Mouse (Mus musculus): ENCODE measurements around the gene Hs3st5.
"Not testable (repeated sequence)": the region's sequence is repeated elsewhere in the genome, so short reads cannot be mapped to it uniquely, and the experiment has no call there.

The Hs3st5 gene

DNA sequence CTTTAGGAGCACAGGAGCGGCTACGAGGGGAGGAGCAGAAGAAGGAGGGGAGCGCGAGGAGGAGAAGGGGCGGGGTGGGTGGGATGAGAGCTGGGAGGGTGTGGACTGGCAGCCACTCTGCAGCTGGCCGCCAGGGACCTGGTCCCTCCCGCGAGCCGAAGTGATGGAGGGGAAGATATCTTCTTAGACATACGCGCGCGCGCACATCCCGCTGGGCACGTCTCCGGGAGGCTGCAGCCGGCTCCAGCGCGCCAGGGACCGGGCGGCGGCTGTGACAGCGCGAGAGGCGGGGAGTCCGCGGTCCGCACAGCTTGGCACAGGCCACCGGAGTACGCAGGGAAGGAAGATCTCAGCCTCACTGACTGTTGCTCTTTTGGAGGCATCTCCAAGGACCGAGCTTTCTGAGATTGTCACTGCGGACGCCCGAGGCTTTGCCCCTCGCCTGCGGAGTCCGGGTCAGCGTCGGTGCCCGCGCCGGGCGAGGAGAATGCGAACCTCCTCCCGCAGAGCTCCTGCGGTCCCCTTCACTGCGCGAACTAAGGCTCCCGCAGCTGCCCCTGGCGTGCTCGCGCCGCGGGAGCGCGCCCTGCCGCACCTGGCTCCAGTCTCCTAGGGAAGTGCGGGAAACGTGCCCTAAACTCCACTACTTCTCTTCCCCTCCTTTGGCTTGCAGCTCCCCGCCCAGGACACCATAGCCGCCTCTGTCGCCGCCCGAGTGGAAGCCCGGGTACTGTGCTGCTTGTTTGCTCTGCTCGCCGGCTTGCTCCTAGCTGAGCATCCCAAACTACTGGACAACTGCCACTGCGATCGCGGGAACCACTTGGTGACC lies at the start of gene Hs3st5:
Hs3st5 (plus strand) TSS at position 88 of the 829 bp plus-strand sequence.
- DNase-seq (ENCODE audit: low spot score in 2 of 2): peak; percentile 72

DNA sequence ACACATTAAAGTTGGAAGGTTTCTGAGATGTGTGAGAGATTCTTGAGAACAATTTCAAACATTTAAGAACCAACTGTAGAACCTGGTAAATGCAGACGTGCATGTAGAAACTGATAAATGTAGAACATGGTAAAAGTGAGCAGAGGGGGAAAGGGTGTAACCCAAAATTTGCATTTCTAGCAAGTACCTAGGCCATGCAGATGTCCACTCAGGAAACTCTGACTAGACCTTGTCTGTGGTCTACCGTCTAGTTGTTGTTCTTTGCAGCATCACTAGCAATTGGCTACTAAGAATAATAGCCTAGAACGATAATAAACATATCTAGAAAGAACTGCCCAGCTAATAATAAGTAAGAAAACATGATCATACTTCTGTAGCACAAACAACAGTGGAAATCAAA lies 38.0 kb upstream of the Hs3st5 start:
- no peak for DNase-seq (ENCODE audit: low spot score in 2 of 2)

DNA sequence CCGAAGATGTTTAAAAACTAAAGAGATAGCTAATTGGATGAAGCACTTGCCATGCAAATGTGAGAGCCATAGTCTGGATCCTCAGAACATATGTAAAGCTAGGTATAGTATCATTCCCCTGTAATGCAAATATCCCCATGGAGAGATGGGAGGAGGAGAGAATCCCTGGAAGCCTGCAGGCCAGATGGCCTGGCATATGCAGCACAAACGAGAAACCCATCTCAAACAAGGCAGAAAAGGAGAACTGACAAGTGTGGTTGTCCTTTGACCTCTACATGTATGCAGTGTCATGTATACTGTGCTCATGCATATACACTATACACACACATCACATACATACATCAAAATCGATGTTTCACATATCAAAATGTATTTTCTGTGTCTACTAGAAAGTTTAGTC lies 35.5 kb upstream of the Hs3st5 start:
- no peak for DNase-seq (ENCODE audit: low spot score in 2 of 2)

DNA sequence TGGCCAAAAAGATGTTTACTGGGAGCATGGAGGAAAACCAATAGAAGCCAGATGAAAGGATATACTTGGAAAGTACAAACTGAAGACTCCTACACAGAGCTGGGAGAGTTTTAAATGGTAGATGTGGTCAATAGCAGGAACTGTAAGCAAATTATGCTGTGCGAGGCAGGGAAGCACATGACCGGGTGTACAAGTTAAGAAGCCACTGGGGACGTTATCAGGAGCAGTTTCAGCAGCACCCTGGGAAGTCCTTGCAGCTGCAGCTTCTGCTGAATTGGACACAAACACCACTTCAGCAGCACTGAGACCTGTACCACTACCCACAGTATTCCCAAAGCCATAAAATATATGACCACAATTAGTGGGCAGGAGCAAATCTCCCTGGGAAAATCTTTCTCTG lies 31.8 kb upstream of the Hs3st5 start:
- no peak for DNase-seq (ENCODE audit: low spot score in 2 of 2)

DNA sequence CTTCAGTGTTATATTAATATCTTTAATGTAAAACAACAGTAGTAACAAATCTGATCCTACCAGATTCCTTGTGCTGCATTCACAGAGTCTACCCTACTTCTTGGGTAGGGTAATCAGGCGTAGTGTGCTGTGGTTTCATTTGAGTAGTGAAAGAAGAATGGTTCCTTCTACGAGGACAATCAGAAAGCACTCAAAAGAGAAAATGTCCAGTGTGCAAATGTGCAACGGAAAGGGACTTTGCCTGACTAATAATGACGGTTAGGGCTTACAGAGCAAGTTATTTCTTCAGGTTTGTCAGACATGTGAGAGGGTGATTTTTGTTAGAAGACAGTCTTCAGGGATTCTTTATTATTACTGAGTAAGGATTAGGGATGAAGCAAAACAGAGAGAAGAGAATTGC lies 29.1 kb upstream of the Hs3st5 start:
- DNase-seq (ENCODE audit: low spot score in 2 of 2): no peak

DNA sequence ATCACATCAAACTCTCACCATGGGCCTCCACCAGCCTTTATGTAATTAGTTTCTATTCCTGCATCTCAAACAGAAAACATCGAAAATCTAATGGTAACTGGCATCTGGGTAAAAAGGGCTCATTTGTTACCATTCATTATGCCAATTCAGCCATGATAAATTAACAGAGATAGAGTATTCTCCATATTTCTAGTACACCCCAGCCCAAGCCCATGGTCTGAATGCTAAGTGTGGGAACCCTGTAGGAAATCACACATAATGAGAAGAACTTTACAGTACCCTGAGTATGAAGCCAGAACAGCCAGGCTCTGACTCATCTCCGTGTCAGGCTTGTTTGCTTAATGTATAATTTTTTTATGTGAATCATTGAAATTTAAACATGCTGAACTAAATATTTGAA lies 23.3 kb upstream of the Hs3st5 start:
- DNase-seq (ENCODE audit: low spot score in 2 of 2): no peak

DNA sequence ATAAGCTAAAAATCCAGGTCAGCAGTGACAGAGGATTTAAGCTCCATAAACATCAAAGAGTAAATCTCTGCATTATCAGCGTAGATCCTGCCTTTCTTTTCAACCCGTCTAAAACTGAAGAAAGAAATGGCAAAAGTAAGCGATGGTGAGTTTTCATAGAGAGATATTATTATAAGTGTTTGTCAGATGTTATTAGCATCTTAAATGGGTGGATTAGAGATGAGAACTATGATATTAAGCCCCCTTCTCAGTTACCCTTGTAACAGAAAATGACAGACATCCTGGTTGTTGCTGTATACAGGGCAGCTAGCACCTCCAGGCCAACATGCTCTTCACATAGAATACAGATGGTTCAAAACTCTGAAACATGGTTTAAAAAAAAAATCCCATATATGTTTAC lies 22.6 kb upstream of the Hs3st5 start:
- DNase-seq (ENCODE audit: low spot score in 2 of 2): no peak

DNA sequence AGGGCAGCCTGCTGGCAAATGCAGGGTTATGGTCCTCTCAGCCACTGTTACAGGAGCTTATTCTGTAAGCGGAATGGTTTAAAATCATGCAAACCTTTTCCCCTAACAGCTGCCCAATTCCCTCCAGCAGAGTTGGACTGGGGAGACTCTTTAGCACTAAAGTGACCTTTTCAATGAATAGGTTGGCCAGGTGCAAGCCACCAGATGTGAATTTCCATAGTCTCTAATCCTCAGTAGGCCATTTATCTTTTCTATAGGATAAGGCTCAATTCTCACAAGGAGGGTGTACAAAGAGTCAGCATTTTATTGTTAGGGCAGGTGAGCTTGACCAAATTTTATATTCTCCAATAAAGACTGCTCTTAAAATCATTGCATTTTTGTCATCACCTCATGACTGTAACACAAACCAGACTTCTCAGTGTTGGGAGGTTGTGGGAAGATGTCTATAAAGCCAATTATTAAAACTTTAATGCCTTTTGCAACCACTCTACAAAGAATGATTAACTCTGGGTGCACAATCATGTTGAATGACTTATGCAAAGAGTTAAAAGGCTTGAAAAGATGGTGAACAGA lies 21.8 kb upstream of the Hs3st5 start:
- DNase-seq (ENCODE audit: low spot score in 2 of 2): no peak

DNA sequence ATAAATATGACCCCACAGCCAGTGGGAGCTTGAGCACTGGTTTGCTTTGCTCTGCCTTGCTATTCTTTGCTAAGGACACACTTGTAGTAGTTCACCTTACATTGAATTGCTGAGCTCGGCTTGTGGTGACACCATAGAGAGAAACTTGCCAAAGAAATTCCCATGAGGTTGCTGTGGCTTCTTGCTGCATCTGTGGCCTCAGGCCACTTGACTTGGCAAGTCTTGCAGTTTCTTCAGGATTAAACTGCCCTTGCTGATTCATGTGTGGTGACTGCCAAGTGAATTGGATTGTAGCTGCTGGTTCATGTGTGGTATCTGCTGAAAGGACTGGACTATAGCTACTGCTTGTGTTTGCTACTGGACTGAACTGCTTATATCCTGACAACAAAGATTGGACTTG lies 13.0 kb upstream of the Hs3st5 start:
- DNase-seq (ENCODE audit: low spot score in 2 of 2): no peak

DNA sequence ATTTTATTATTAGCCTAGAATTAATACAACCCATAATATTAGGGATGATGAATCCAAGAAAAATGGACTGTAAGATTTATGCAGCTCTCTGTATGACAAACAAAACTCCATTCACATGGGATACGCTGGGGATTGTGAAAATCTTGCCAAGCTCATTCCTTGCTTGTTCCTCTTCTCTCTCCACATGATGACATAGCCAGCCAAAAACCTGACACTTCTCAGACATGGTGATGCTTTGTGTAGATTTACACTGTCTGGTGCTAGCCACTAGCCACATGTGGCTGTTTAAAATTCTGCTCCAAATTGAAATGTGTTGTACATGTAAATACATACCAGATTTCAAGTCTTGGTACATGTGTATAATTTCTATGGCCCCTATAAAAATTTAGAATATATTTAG lies 6.9 kb upstream of the Hs3st5 start:
- DNase-seq (ENCODE audit: low spot score in 2 of 2): no peak

DNA sequence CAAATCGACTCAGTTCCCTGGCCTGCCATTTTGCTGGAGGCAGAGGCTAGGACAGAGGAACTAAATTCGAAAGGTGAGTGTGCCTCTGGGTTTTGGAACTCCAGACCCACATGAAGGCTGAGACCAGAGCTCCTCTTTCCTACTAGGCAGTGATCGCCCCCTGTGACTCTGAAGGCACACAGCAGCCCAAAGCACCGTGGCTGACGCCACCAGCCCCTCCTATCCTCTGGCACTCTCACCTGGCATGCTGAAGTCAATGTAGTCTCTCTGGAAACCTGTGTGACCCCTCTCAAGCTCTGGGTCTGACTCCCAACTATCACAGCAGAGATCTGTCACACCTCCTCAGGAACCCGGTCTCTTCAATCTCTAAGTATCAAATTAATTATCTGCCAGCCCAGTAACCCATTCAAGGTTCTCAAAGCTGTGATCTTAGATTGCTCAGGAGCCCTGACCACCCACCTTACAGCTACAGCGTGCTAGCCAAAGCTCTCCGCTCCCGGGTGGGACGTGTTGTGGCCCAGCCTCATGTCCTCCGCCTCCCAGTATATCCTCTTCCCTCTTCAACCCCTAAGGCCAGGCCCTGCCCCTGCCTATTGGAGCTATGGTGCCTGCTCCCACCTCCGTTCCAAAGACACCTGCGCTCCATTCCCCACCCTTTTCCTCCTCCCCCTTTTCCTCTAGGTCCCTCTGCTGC lies 434 bp upstream of the Hs3st5 start:
- DNase-seq (ENCODE audit: low spot score in 2 of 2): peak in 1 of 2 experiments; percentile 8

DNA sequence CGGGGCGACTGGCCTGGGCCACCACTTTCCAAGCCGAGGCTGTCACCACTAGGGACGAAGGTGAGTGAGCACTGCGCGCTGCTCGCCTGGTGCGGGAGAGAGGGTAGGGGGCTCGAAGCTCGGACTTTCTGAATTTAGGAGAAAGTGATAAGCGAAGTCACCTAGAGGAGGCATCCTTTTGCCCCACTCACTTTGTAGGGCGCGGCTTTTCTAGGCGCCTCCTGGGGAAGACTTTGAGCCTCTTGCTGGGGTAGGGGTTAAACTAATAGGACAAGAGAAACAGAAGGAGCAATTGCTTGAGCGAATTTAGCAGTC lies 899 bp downstream of the Hs3st5 start:
- DNase-seq (ENCODE audit: low spot score in 2 of 2): no peak

DNA sequence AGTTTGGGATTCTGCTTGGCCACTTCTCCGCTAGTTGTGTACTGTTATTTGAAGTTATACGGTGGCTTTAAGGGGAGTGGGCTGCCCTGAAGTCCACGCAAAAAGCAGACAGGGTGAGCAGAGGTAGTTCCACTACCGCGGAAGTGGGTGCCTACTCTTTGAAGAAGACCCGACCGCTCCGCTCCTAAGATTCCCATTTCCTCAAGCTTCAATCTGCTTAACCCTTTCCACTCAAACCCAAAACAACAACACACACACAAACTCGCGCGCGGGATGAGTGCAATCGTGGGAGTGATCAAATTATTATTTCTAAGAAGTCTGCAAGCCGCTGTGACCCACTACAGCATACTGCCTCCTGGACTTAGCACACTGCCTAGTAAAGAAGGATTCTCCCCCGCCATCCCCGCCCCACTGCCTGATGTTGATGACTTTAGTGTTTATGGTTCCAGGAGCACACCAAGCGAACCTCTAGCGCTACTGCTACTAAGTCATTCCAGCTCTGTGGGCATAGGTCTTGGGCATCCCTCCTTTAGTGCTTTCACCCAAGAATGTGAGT lies 1.5 kb downstream of the Hs3st5 start:
- DNase-seq (ENCODE audit: low spot score in 2 of 2): no peak

DNA sequence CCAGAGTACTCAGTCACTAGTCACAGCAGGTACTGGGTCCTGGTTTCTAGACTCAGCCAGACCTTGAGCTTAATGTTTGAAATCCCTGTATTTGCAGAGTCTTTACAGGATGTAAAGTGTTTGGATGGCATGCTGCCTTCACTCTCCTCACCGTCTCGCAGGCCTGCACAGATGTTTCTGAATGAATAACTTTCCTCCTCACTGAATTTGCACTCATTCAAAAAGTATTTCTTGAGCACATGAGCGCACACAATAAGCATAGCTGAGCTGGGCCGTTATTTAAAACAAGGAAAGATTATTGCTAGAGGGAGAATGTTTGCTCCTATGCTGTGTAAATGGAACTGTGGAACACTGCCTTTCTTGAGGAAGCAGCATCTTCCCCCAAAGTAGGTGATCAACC lies 2.9 kb downstream of the Hs3st5 start:
- DNase-seq (ENCODE audit: low spot score in 2 of 2): no peak

DNA sequence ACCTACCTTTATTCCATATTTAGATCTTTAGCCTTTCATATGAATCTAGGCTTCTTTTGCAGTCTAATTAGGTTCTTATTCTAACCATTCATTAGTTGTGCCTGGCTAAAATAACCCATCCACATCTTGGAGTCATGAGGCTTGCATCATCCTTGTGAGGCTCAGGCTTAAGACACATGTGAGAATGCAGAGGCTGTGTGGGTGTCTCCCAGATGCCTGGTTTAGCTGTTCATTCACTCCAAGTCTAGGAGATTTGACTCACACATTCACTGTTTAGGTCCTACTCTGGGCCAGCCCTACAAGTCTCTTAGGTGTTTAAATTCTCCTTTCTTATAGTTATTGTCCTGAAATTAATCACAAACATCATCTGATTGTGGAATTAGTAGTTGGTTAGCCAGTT lies 17.3 kb downstream of the Hs3st5 start:
- peak; percentile 14 for DNase-seq (ENCODE audit: low spot score in 2 of 2)

DNA sequence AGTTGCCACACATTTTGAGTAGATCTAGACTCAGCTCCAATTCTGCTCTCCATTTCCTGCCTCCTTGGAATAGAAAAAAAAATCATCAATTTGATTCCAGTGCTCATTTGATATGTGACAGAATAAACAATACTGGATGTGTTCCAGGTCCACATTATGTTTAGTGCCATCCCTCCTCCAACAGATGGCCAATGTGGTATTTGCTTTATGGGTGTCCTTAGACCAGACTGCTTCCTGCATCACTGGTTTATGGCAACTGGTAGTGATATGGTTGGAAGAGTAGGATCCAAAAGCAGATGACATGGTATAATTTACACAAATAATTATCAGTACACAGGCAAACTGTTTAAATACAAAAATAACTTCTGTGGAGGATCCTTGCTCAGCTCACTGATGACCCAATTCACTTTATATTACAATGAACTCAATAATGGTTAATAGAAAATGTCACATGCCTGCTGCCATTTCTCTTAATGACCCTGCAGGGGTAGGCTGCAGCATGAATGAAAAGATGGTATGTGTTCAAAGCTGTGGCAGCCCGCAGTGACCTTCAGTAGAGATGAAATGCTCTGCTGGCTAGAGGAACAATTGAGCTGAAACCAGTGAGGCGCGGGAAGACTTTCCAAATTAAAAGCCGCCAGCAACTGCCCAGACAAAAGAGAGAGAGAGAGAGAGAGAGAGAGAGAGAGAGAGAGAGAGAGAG lies 27.2 kb downstream of the Hs3st5 start:
- DNase-seq (ENCODE audit: low spot score in 2 of 2): no peak

DNA sequence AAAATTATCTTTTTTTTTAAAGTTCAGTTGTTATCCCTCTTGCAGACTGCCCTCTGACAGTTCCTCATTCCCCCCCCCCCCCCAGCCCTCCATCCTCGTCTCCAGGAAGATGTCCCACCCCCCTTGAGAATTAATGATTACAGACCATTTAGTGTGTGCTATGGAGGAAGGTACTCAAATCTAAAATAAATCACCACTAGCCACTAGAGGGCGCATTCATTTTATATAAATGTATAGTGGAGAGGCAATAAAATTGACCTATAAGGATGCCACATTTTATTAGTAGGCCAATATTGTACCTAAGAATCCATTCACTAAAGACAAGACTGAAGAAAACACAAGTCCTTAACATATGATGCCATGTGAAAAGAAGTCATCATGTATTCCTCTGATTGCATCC lies 40.0 kb downstream of the Hs3st5 start:
- DNase-seq (ENCODE audit: low spot score in 2 of 2): no peak

DNA sequence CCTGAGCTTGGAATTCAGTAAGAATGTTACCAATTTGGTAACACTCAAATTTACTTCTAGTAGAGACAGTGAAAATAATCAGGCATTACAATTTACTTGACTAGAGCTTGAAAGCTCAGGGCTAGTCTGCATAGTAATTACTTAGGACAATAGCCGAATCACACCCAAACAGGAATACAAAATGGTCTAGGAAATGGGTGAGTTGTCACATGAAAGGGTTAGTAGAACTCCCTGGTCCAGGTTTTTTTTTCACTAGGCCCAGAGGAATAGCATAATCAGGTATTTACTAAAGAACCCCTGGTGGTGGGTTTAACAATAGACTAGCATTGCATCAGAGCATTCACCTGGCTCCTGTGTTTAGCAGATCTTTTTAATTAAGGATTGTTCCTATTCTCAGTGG lies 41.1 kb downstream of the Hs3st5 start:
- DNase-seq (ENCODE audit: low spot score in 2 of 2): not testable (repeated sequence)

DNA sequence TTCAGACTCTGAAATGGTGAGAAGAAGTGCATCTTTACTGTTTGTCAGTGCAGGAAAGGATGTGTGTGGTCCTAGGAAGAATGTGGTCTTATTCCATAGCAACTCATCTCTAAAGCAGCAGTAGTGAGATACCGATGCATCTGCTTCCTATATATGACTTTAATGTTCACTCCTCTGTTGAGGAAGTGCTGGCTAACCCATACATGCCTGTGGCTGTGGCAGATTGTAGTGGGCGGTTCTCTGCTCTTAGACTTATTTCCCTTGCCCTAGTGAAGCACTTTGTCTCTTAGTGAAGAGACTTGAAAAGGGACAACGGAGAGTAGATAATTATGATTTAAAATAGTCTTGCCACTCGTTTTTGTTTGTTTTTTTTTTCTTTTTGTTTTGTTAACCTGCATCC lies 47.4 kb downstream of the Hs3st5 start:
- DNase-seq (ENCODE audit: low spot score in 2 of 2): no peak

DNA sequence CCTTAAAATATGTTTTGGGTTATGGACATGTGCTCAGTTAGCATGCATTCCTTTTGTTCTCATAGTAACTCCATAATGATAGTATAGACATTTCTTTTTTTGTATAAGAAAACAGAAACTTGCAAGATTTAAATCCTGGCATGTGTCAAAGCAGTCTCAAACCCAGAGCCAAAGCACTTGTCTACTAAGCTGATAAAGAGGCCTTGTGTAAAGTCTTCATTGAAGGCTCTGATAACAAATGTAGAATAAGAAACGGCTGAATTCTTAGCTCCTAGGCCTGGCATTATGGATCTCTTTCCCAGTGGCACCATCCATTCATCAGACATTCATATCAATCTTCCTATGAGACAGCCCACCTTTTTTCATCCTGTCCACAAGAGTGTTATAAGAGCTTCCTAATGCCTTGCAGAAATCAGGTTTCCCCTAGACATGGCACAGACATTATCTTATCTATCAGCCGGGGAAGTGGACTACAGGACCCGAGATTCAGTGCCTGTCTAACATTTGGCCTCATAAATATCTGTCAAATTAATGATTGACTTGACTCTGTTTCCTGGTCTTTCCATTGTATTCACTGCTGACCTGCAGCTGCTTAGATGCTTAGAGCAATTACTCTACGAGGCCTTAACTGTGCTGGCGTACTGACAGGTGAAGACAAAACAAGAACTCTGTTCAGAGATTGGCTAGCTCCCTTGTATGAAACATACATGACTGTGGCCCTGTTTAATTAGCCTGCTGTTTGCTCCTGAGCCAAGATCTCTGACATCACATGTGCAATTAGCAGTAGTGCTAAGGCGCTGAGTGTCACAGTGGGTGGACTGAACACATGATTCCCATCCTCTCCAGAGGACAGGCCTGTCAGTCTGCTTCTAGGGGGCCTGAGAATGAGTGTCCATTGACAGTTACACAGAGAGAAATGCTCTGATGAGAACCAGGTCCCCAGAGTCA lies 48.6 kb downstream of the Hs3st5 start:
- DNase-seq (ENCODE audit: low spot score in 2 of 2): no peak

DNA sequence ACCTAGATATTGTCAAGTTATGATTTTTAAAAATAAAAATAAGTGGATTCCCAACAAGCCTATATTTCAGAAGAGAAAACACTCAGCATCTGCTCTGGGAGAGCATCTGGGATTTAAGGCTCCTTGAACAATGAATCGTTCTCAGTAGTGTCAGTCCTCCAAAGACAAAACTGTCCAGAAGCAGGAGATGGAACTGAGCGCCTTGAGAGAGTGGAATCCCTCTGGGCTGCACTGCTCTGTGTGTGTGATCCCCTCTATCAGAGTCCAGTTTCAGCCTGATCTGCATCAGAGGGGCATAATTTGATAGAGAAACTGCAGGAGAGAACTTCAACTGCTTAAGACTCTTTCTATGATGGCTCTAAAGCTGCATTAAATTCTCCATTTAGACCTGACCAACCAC lies 49.5 kb downstream of the Hs3st5 start:
- no peak for DNase-seq (ENCODE audit: low spot score in 2 of 2)

Measured in right cerebral cortex, postnatal 36 days (tissue).